Mouse (Mus musculus) intestine, embryonic 14.5 days (tissue): ENCODE results near the gene Angptl8. TPM values are rescaled to one million over a fixed set of nuclear protein-coding genes. Genes with fewer than 3 reads are reported as not detected.
A peak's percentile ranks its signal among the peaks of the same experiment; 100 is the strongest.

Experiments
- ATAC-seq: fragments of 200-750 bp; cut with Nextera tagmentation; replicated peaks from 2 replicates; pipeline ENCODE4 v1.8.0; 2017; ENCODE audit warnings: low read depth, moderate number of reproducible peaks, moderate TSS enrichment, moderate library complexity; ENCODE audit not compliant: low FRiP score, low TSS enrichment
- DNase-seq: peaks from one replicate; pipeline ENCODE4 v3.0.0-alpha.2; 2018; ENCODE audit warnings: low spot score
- H3K27ac ChIP-seq: fragments of 300-500 bp; sonication (generic); 2 replicates; pipeline ENCODE4 v1.5.1; 2014; ENCODE audit warnings: low read depth, mild to moderate bottlenecking, control low read depth
- H3K27me3 ChIP-seq: fragments of 300-500 bp; sonication (generic); replicated peaks from 2 replicates; pipeline ENCODE4 v1.6.1; 2014; ENCODE audit warnings: low read length, control low read depth; ENCODE audit not compliant: control insufficient read depth, insufficient read depth
- H3K36me3 ChIP-seq: fragments of 300-500 bp; sonication (generic); 2 replicates; pipeline ENCODE4 v1.6.1; 2014; ENCODE audit warnings: low read length, control low read depth; ENCODE audit not compliant: control insufficient read depth, insufficient read depth
- H3K4me1 ChIP-seq: fragments of 300-500 bp; sonication (generic); replicated peaks from 2 replicates; pipeline ENCODE4 v1.6.1; 2014; ENCODE audit warnings: low read length, control low read depth, mixed read lengths; ENCODE audit not compliant: control insufficient read depth, insufficient read depth
- H3K4me2 ChIP-seq: fragments of 300-500 bp; sonication (generic); 2 replicates; pipeline ENCODE4 v1.6.1; 2014; ENCODE audit warnings: low read length
- H3K4me3 ChIP-seq: fragments of 300-500 bp; sonication (generic); 2 replicates; pipeline ENCODE4 v1.5.1; 2014; ENCODE audit warnings: low read depth, low read length, control low read depth, mixed read lengths
- H3K9ac ChIP-seq: fragments of 300-500 bp; sonication (generic); 2 replicates; pipeline ENCODE4 v1.6.1; 2014; ENCODE audit warnings: mild to moderate bottlenecking, low read length
- H3K9me3 ChIP-seq: fragments of 300-500 bp; sonication (generic); 2 replicates; pipeline ENCODE4 v1.6.1; 2016; ENCODE audit warnings: low read length, control low read depth; ENCODE audit not compliant: control insufficient read depth
- WGBS: fragments of 180-500 bp; shearing (Covaris S2); extraction: QIAGEN DNeasy Blood & Tissue Kit; methylation state at CpG from one replicate; pipeline ENCODE4 v1.1.7; 2014; 5-methylcytosine and 5-hydroxymethylcytosine counted together
- polyA plus RNA-seq: library from polyadenylated mRNA; unstranded; fragments of >200 nt; fragmentation: Nextera tagmentation; extraction: Ambion mirVana; gene quantifications from 2 replicates; pipeline ENCODE4 v1.2.1, GENCODE M21; 2014

Angptl8 gene
- polyA plus RNA-seq, 1 experiment from 2014 or later = 4.3 TPM

DNA sequence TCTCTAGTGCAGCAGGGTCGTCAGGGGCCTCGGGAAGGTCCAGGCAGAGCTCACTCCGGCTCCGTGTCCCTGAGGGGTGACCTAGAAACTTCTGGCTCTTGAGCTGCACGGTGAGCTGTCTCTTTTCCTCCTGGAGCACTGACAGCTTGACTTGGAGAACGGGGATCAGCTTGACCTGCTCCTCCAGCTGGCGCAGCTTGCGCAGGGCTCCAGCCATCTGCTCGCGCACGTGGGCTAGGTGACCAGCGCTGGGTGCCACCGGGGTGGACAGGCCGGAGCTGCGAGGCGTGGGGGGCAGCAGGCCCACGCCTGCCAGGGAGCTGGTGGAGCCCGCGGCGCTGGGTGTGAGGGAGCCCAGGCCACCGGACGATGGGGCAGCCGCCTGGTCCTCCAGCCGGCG, 40.4 kb upstream of the Angptl8 start:
- H3K4me3 ChIP-seq = no peak overlapping the region

DNA sequence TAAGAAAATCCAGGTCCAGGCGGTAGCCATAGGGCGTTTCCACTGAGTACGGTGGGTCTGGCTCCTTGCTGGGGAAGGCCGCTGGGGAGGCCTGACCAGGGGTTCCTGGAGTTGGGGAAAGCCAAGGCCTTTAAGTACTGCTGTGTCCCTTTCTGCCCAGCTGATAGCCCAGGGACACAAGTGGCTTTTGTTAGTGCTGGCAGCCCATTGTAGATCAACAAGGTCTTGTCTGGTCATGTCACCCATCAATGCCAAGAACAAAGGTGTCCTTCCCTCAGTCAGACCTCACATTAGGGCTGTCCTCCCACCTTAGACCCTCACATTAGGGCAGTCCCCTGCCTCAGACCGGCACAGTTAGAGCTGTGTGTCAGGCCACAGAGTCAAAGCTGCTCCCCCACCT, 39.7 kb upstream of the Angptl8 start:
- peak overlapping the region; percentile 56 for H3K4me2 ChIP-seq
- H3K4me1 ChIP-seq = peaks cover 35% of the 10 kb centered on the region
- H3K36me3 ChIP-seq = peaks cover 38% of the 10 kb centered on the region
- no peaks in the 10 kb centered on the region for H3K9me3 ChIP-seq
- no peaks in the 10 kb centered on the region for H3K27me3 ChIP-seq
- DNase-seq (no peak), ATAC-seq (no peak)
- H3K9ac ChIP-seq = no peak overlapping the region
- 73% methylated on average over 5 of the region's 5 CpGs for WGBS
- H3K4me3 ChIP-seq = no peak overlapping the region
- no peak overlapping the region; the same call in 1 of the 2 replicates for H3K27ac ChIP-seq

More for the DNA sequence above, 40.4 kb upstream of the Angptl8 start:
- Histone ChIP-seq H3K36me3 (peaks cover 43% of the 10 kb centered on the region), H3K4me2 (no peak overlapping the region), H3K4me1 (peaks cover 35% of the 10 kb centered on the region), H3K27ac (no peak overlapping the region), H3K27me3 (no peaks in the 10 kb centered on the region), H3K9ac (no peak overlapping the region), H3K9me3 (no peaks in the 10 kb centered on the region)
- WGBS = 92% methylated on average over 25 of the region's 25 CpGs
- ATAC-seq = no peak
- DNase-seq = no peak

DNA sequence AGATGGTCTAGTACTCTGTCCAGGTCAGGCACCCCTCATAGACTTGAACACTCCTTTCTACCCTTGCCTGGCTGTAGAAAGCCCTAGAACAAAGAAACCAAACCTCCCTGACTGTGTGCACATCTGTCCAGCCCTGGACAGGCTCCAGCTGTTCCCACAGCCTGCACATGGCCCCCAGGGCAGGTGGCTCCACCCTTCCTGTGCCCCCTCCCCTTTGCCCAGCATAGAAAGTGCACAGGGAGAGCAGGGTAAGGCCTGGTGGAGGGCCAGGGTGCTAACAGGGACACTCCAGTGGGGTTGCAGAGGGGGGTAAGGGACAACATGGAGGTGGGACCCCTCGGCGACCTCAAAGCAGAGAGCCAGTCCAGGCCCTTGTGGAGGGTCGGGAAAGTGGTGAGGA, 39.1 kb upstream of the Angptl8 start:
- peak overlapping the region; percentile 71 for H3K27ac ChIP-seq
- no peaks in the 10 kb centered on the region for H3K9me3 ChIP-seq
- H3K27me3 ChIP-seq = no peaks in the 10 kb centered on the region
- peaks cover 43% of the 10 kb centered on the region for H3K36me3 ChIP-seq
- ATAC-seq = no peak
- H3K9ac ChIP-seq = peak overlapping the region; percentile 25
- WGBS = 43% methylated on average over 3 of the region's 3 CpGs
- peak overlapping the region; percentile 89 for H3K4me3 ChIP-seq
- peak; percentile 58 for DNase-seq
- peaks cover 35% of the 10 kb centered on the region for H3K4me1 ChIP-seq
- peak overlapping the region; percentile 56 for H3K4me2 ChIP-seq

DNA sequence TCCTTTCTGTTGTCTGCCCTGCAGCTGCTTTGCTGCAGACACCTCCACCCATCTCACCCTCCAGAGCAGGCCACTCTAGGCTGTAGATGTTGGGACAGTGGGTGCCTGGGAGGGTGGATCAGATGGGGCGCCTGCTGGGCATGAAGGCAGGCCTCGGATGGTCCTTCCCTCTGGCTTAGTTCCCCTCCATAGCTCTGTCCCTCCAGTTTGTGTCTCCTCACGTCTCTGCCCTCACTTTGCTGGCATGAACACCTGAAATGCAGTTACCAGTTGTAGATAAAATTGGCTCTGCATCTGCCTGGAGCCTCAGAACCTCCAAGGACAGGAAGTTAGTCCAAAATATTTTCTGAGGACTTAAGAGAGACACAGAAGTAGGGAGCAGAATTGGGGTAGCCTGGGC, 38.4 kb upstream of the Angptl8 start:
- Histone ChIP-seq H3K4me2 (peak overlapping the region; percentile 56), H3K36me3 (peaks cover 43% of the 10 kb centered on the region), H3K9ac (peak overlapping the region; percentile 5; the same call in 1 of the 2 replicates), H3K27ac (peak overlapping the region; percentile 71; the same call in 1 of the 2 replicates), H3K4me3 (peak overlapping the region; percentile 89), H3K9me3 (no peaks in the 10 kb centered on the region), H3K27me3 (no peaks in the 10 kb centered on the region), H3K4me1 (peaks cover 31% of the 10 kb centered on the region)
- ATAC-seq (no peak), DNase-seq (no peak)
- 69% methylated on average over 3 of the region's 3 CpGs for WGBS

DNA sequence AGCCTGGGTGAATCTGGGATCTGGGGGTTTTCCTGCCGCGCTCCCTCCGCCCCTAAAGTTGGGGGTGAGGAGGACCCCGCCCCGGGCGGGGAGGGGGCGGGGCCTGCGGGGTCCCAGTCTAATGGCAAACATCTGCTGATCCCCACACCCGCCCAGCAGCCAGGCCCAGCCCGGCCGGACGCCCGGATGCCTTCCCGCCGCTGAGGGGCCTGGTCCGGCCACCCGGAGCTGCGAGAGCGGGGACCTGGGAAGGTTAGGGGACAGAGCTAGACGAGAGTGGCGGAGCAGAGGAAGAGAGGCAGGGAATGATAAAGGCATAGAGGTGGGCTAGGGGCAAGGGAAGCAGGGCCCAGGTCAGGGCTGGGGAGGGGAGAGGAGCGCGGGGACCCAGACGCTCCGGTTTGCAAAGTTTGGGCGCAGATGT, 37.4 kb upstream of the Angptl8 start:
- H3K27ac ChIP-seq = peak overlapping the region; percentile 95
- H3K36me3 ChIP-seq = peaks cover 42% of the 10 kb centered on the region
- peak overlapping the region; percentile 56 for H3K4me2 ChIP-seq
- 1% methylated on average over 26 of the region's 26 CpGs for WGBS
- DNase-seq (peak; percentile 85), ATAC-seq (peak; percentile 73)
- no peaks in the 10 kb centered on the region for H3K27me3 ChIP-seq
- peak overlapping the region; percentile 93 for H3K9ac ChIP-seq
- H3K4me1 ChIP-seq = peaks cover 22% of the 10 kb centered on the region
- peak overlapping the region; percentile 89 for H3K4me3 ChIP-seq
- no peaks in the 10 kb centered on the region for H3K9me3 ChIP-seq

DNA sequence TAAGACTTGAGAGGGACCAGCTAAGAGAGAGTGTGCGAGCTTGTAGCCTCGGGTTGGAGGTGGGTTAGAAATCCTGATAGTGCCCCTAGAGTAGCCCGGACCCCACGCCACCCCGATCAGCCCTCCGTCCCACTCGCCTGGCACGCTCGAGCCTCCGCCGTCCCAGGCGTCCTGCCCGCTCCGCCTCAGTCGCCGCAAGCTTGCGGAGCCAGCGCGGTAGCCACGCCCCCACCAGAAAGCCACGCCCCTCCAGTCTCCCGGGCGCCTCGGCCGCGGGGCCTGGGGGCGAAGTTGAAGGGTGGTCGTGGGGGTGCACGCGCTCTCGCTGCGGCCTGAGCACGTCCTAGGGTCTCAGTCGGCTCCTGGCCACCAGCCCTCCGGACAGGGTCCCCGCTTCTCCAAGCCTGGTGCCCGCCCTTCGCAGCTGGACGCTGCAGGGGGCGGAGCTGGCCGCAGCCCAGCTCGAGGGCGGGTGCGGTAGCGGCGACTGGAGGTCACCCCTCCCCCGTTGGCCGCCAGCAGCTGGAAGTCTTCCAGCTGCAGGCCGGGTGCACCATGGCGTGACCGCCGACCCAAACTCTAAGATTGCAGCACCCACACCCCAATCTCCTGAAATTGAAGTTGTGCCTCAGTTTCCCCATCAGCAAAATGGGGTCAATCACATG, 36.8 kb upstream of the Angptl8 start, which contains the start of gene Kank2:
Gene Kank2, minus strand, starts transcription at position 400 of the 665 bp plus-strand sequence.
- under 1% methylated on average over 52 of the region's 52 CpGs for WGBS
- peaks cover 37% of the 10 kb centered on the region for H3K36me3 ChIP-seq
- H3K4me3 ChIP-seq = peak within 1 kb of the TSS; percentile 89
- peaks cover 18% of the 10 kb centered on the region for H3K4me1 ChIP-seq
- H3K9ac ChIP-seq = peak within 1 kb of the TSS; percentile 93
- ATAC-seq (peak; percentile 81), DNase-seq (peak; percentile 97)
- H3K9me3 ChIP-seq = no peaks in the 10 kb centered on the region
- H3K27me3 ChIP-seq = no peaks in the 10 kb centered on the region
- peak within 1 kb of the TSS; percentile 56 for H3K4me2 ChIP-seq
- H3K27ac ChIP-seq = peak within 1 kb of the TSS; percentile 95

DNA sequence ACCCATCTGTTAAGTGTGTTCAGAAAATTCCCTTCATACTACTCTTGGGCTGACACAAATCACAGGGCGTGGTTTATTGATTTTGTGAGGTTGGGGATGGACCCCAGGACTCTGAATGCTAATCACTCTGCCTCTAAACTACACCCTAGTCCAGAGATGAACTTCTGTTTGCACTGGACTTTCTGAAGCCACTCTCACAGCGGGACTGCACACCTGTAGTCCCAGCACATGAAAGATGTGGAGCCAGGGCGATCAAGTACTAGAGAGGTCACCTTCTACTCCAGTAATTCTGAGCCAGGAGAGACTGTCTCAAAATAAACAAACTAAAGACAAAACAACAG, 36.3 kb upstream of the Angptl8 start:
- Histone ChIP-seq H3K9me3 (no peaks in the 10 kb centered on the region), H3K4me2 (peak overlapping the region; percentile 56), H3K9ac (peak overlapping the region; percentile 93; the same call in 1 of the 2 replicates), H3K4me3 (peak overlapping the region; percentile 89), H3K27me3 (no peaks in the 10 kb centered on the region), H3K27ac (peak overlapping the region; percentile 95), H3K4me1 (peaks cover 18% of the 10 kb centered on the region), H3K36me3 (peaks cover 32% of the 10 kb centered on the region)
- ATAC-seq (no peak), DNase-seq (no peak)
- 49% methylated on average over 3 of the region's 3 CpGs for WGBS

DNA sequence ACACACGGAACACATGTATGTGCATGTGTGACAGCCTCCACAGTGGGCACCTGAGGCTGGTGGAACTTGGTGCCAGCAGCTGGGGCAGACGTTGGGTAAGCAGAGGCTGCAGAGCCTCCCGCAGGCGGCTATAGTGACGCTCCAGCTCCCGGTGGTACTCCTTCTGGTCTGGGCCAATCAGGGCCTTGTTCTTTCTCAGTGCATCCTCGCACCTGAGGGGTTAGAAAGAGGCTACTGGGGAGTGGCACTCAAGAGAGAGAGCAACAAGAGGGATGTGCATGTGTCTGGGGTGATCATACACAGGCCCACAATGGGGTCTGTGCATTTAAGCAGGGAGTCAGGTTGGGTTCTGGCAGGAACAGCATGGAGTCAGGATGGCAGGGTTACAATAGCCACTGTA, 34.2 kb upstream of the Angptl8 start:
- DNase-seq (no peak), ATAC-seq (no peak)
- Histone ChIP-seq H3K4me3 (no peak overlapping the region), H3K36me3 (peaks cover 17% of the 10 kb centered on the region), H3K4me1 (peaks cover 18% of the 10 kb centered on the region), H3K9ac (no peak overlapping the region), H3K27ac (no peak overlapping the region), H3K9me3 (no peaks in the 10 kb centered on the region), H3K4me2 (no peak overlapping the region), H3K27me3 (no peaks in the 10 kb centered on the region)
- 74% methylated on average over 7 of the region's 7 CpGs for WGBS

DNA sequence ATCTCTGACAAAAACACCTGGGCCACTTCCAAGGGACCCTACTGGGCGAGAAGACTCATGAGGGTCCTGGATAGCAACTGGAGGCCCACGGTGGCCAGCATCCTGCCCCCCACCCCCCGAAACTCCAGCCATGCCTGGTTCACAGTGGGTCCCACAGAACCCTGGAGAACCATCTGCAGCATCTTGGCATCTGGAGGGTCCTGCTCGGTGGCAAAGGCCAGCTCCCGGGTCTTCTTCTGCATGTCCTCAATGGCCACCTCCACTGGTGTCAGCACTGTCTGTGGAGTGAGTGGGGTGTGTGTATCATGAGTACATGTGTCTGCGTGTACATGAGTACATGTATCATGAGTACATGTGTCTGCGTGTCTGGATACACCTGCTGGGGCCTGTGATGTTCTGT, 33.7 kb upstream of the Angptl8 start:
- Histone ChIP-seq H3K4me2 (no peak overlapping the region), H3K9me3 (no peaks in the 10 kb centered on the region), H3K4me1 (peaks cover 14% of the 10 kb centered on the region), H3K27me3 (no peaks in the 10 kb centered on the region), H3K4me3 (no peak overlapping the region), H3K9ac (no peak overlapping the region), H3K27ac (no peak overlapping the region), H3K36me3 (peaks cover 17% of the 10 kb centered on the region)
- DNase-seq (no peak), ATAC-seq (no peak)
- WGBS = 85% methylated on average over 7 of the region's 7 CpGs
